11 mouse cellular contexts compared by ENCODE assay signal in the genomic region with DNA sequence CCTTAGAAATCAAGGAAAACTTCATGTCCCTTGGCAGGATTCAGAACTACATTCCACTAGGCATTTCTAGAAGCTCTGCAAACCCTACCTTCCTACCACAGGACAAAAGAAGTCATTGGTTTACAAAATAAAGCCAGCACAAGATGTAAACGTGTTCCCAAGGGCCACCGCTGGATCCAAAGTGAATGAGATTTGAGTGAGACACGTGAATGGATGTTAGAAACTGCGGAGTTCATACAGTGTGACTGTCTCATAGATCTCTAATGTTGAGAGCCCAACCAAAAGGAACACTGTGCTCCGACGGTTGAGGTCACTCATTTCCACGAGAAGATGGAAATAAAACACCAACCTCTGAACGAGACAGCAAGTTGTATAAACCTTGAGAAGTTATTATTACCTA. TPM values are rescaled to one million over a fixed set of nuclear protein-coding genes. Genes with fewer than 3 reads are reported as not detected.
DNase-seq lines count a peak whose midpoint lies in the region; ATAC-seq lines count a peak whose summit lies in the region.
"Had no signal": no experiment of that assay in that cellular context is flagged by ENCODE, and none has a peak within 500 bp of the region (broad histone marks: within the 10 kb centered on the region; RNA-seq: fewer than 3 reads in every experiment).

No protein-coding gene starts in this region.

- 91% methylated on average over 8 of the region's 8 CpGs for WGBS in heart, embryonic 16.5 days
- 88% methylated on average over 8 of the region's 8 CpGs for WGBS in heart, embryonic 11.5 days (ENCODE audit: insufficient replicate concordance)
- WGBS in embryonic facial prominence, embryonic 14.5 days, result 84% methylated on average over 8 of the region's 8 CpGs
- WGBS in liver, embryonic 12.5 days (ENCODE audit: insufficient replicate concordance), result 82% methylated on average over 8 of the region's 8 CpGs

- no peak for ATAC-seq in heart, embryonic 16.5 days (replicated peaks; ENCODE audit: extremely low read depth, insufficient read depth, low FRiP score)
- ATAC-seq in heart, embryonic 11.5 days (replicated peaks; ENCODE audit: insufficient number of reproducible peaks, low FRiP score, low TSS enrichment), result no peak
- ATAC-seq in embryonic facial prominence, embryonic 14.5 days (ENCODE audit: low read depth), result no peak
- no peak for ATAC-seq in liver, embryonic 12.5 days

- H3K27me3 ChIP-seq in heart, embryonic 16.5 days (ENCODE audit: control insufficient read depth, insufficient read depth, low read length), result no peaks in the 10 kb centered on the region
- H3K27me3 ChIP-seq in heart, embryonic 11.5 days (ENCODE audit: control insufficient read depth, insufficient read depth, low read length), result 0 out of 2 replicates have a peak, but pooled peaks cover 2% of the 10 kb centered on the region
- no peaks in the 10 kb centered on the region for H3K27me3 ChIP-seq in embryonic facial prominence, embryonic 14.5 days (replicated peaks; ENCODE audit: control insufficient read depth, insufficient read depth, low read length)
- H3K27me3 ChIP-seq in liver, embryonic 12.5 days (replicated peaks), result 0 out of 2 replicates have a peak, but pooled peaks cover 3% of the 10 kb centered on the region

- no peak overlapping the region for H3K4me3 ChIP-seq in heart, embryonic 16.5 days (ENCODE audit: low read length)
- no peak overlapping the region for H3K4me3 ChIP-seq in heart, embryonic 11.5 days (ENCODE audit: low read depth, low read length)
- H3K4me3 ChIP-seq in embryonic facial prominence, embryonic 14.5 days (ENCODE audit: low read depth, low read length), result 0 out of 2 replicates have a peak overlapping the region, but pooled peaks have one; percentile 90
- H3K4me3 ChIP-seq in liver, embryonic 12.5 days, result 0 out of 2 replicates have a peak overlapping the region, but pooled peaks have one; percentile 92

- H3K4me1 ChIP-seq in heart, embryonic 16.5 days (ENCODE audit: control insufficient read depth, insufficient read depth, low read length), result peaks cover 19% of the 10 kb centered on the region
- H3K4me1 ChIP-seq in heart, embryonic 11.5 days (ENCODE audit: control insufficient read depth, insufficient read depth, low read length), result peaks cover 11% of the 10 kb centered on the region
- peaks cover 18% of the 10 kb centered on the region for H3K4me1 ChIP-seq in embryonic facial prominence, embryonic 14.5 days (ENCODE audit: control insufficient read depth, insufficient read depth, low read length)
- H3K4me1 ChIP-seq in liver, embryonic 12.5 days, result peaks cover 38% of the 10 kb centered on the region

- no peaks in the 10 kb centered on the region for H3K36me3 ChIP-seq in heart, embryonic 16.5 days (ENCODE audit: control insufficient read depth, insufficient read depth)
- H3K36me3 ChIP-seq in heart, embryonic 11.5 days (ENCODE audit: control insufficient read depth, insufficient read depth, low read length), result no peaks in the 10 kb centered on the region
- H3K36me3 ChIP-seq in embryonic facial prominence, embryonic 14.5 days (ENCODE audit: control insufficient read depth, insufficient read depth, low read length), result no peaks in the 10 kb centered on the region
- H3K36me3 ChIP-seq in liver, embryonic 12.5 days, result no peaks in the 10 kb centered on the region

- peak; percentile 5 for DNase-seq in 3T3-L1 (ENCODE audit: low read depth, low spot score)
- no peak for DNase-seq in embryonic facial prominence, embryonic 14.5 days (ENCODE audit: low spot score)
- DNase-seq in layer of hippocampus, postnatal 36 days, result no peak
- no peak for DNase-seq in Muller cell, postnatal 12 days (ENCODE audit: inconsistent ontology term)
- no peak for DNase-seq in spleen, postnatal 36 days (ENCODE audit: low spot score in 2 of 2)
- DNase-seq: gastrocnemius, postnatal 10 days; kidney, adult 2 months; thymus, postnatal 4 days had no signal

- H3K27ac ChIP-seq in heart, embryonic 16.5 days (ENCODE audit: low read length), result no peak overlapping the region
- H3K27ac ChIP-seq in heart, embryonic 11.5 days (ENCODE audit: low read depth, low read length), result no peak overlapping the region
- no peak overlapping the region for H3K27ac ChIP-seq in embryonic facial prominence, embryonic 14.5 days (replicated peaks; ENCODE audit: low read depth, low read length)
- no peak overlapping the region for H3K27ac ChIP-seq in liver, embryonic 12.5 days

- H3K9me3 ChIP-seq in heart, embryonic 16.5 days (replicated peaks; ENCODE audit: control insufficient read depth, low read length), result peaks cover under 1% of the 10 kb centered on the region; the same call in 1 of the 2 replicates
- no peaks in the 10 kb centered on the region for H3K9me3 ChIP-seq in heart, embryonic 11.5 days (replicated peaks; ENCODE audit: control insufficient read depth, low read length)
- no peaks in the 10 kb centered on the region for H3K9me3 ChIP-seq in embryonic facial prominence, embryonic 14.5 days (ENCODE audit: control insufficient read depth, low read length)
- no peaks in the 10 kb centered on the region for H3K9me3 ChIP-seq in liver, embryonic 12.5 days (replicated peaks)

- peak overlapping the region; percentile 92; the same call in 1 of the 2 replicates for H3K4me2 ChIP-seq in heart, embryonic 16.5 days (ENCODE audit: low read depth, low read length)
- H3K4me2 ChIP-seq in heart, embryonic 11.5 days, result no peak overlapping the region; the same call in 1 of the 2 replicates
- peak overlapping the region; percentile 89 for H3K4me2 ChIP-seq in embryonic facial prominence, embryonic 14.5 days (ENCODE audit: low read depth, low read length)
- peak overlapping the region; percentile 96 for H3K4me2 ChIP-seq in liver, embryonic 12.5 days

- H3K9ac ChIP-seq in heart, embryonic 16.5 days (ENCODE audit: low read length), result no peak overlapping the region
- H3K9ac ChIP-seq in heart, embryonic 11.5 days (ENCODE audit: low read depth, low read length), result no peak overlapping the region
- no peak overlapping the region for H3K9ac ChIP-seq in embryonic facial prominence, embryonic 14.5 days (ENCODE audit: low read depth, low read length)
- no peak overlapping the region for H3K9ac ChIP-seq in liver, embryonic 12.5 days

RNA-seq across cellular contexts. Expression of a gene that starts 1.5 kb away (rescaled TPM):
- polyA plus RNA-seq in heart, embryonic 16.5 days (2015; fragmentation: Nextera tagmentation; extraction: Ambion mirVana), result 37.9 and 43.1 TPM in 2 replicates
- 54.0 and 69.3 TPM in 2 replicates for polyA plus RNA-seq in heart, embryonic 11.5 days (2014; fragmentation: Nextera tagmentation; extraction: Ambion mirVana)
- 83.1 and 89.7 TPM in 2 replicates for polyA plus RNA-seq in embryonic facial prominence, embryonic 14.5 days (2014; fragmentation: Nextera tagmentation; extraction: Ambion mirVana)
- 61.2 and 65.0 TPM in 2 replicates for polyA plus RNA-seq in liver, embryonic 12.5 days (2016; fragmentation: Nextera tagmentation; extraction: Ambion mirVana)
- 100 to 1,000 TPM; 128 to 140 TPM for total RNA-seq in layer of hippocampus, postnatal 36 days (2021)

Comparison
In these comparisons a context has a peak if more than half of its experiments do, and no peak if none do; other contexts are left out.
1. H3K4me3 ChIP-seq: peak in embryonic facial prominence, embryonic 14.5 days (single experiment) and liver, embryonic 12.5 days (single experiment); none in heart, embryonic 16.5 days (single experiment) and heart, embryonic 11.5 days (single experiment).